Mouse (Mus musculus): ENCODE measurements around the gene Adora1.

- no peak for TF ChIP-seq CTCF (conservative IDR thresholded peaks at IDR 0.05; ENCODE audit: low read length)
- TF ChIP-seq NANOG (IDR thresholded peaks at IDR 0.05; ENCODE audit: borderline replicate concordance, low read length) = no peak
- TF ChIP-seq POU5F1 (IDR thresholded peaks at IDR 0.05; ENCODE audit: borderline replicate concordance, low read length) = no peak
Observed at GRCm38 (mm10) chr1:134276823-134277222, 41.6 kb upstream of the Adora1 start.

Measured in E14TG2a.4 (cell line).